Mouse (Mus musculus) hindbrain, embryonic 14.5 days (tissue): ENCODE data around the gene Zscan21. TPM values are rescaled to one million over a fixed set of nuclear protein-coding genes. Genes with fewer than 3 reads are reported as not detected.

Experiments
- ATAC-seq: fragments of 200-750 bp; cut with Nextera tagmentation; 2 replicates; pipeline ENCODE4 v1.8.0; 2017; ENCODE audit warnings: moderate number of reproducible peaks, mild to moderate bottlenecking, moderate TSS enrichment, moderate library complexity; ENCODE audit not compliant: low FRiP score
- DNase-seq: peaks from one replicate; pipeline ENCODE4 v3.0.0-alpha.2; 2015; ENCODE audit warnings: low spot score
- H3K27ac ChIP-seq: fragments of 300-500 bp; sonication (generic); 2 replicates; pipeline ENCODE4 v1.5.1; 2014; ENCODE audit warnings: mild to moderate bottlenecking, moderate library complexity
- H3K27me3 ChIP-seq: fragments of 300-500 bp; sonication (generic); 2 replicates; pipeline ENCODE4 v1.6.1; 2014; ENCODE audit warnings: mild to moderate bottlenecking, low read length, mixed read lengths; ENCODE audit not compliant: control insufficient read depth, insufficient read depth
- H3K36me3 ChIP-seq: fragments of 300-500 bp; sonication (generic); replicated peaks from 2 replicates; pipeline ENCODE4 v1.6.1; 2014; ENCODE audit not compliant: control insufficient read depth, insufficient read depth
- H3K4me1 ChIP-seq: fragments of 300-500 bp; sonication (generic); replicated peaks from 2 replicates; pipeline ENCODE4 v1.6.1; 2014; ENCODE audit warnings: antibody characterized with exemption, low read length, mixed read lengths; ENCODE audit not compliant: control insufficient read depth, insufficient read depth
- H3K4me2 ChIP-seq: fragments of 300-500 bp; sonication (generic); replicated peaks from 2 replicates; pipeline ENCODE4 v1.6.1; 2014; ENCODE audit warnings: mild to moderate bottlenecking, moderate library complexity
- H3K4me3 ChIP-seq: fragments of 300-500 bp; sonication (generic); replicated peaks from 2 replicates; pipeline ENCODE4 v1.5.1; 2014; ENCODE audit warnings: mild to moderate bottlenecking, low read length
- H3K9ac ChIP-seq: fragments of 300-500 bp; sonication (generic); 2 replicates; pipeline ENCODE4 v1.6.1; 2014
- H3K9me3 ChIP-seq: fragments of 300-500 bp; sonication (generic); 2 replicates; pipeline ENCODE4 v1.6.1; 2016; ENCODE audit warnings: low read length; ENCODE audit not compliant: control insufficient read depth
- WGBS: fragments of 180-500 bp; shearing (Covaris S2); extraction: QIAGEN DNeasy Blood & Tissue Kit; methylation state at CpG from one replicate; pipeline ENCODE4 v1.1.7; 2014; 5-methylcytosine and 5-hydroxymethylcytosine counted together
- polyA plus RNA-seq: library from polyadenylated mRNA; unstranded; fragments of >200 nt; fragmentation: Nextera tagmentation; extraction: Ambion mirVana; gene quantifications from 2 replicates; pipeline ENCODE4 v1.2.1, GENCODE M21; 2014

Zscan21 gene
- polyA plus RNA-seq, 1 experiment from 2014 or later: 84.0 TPM

DNA sequence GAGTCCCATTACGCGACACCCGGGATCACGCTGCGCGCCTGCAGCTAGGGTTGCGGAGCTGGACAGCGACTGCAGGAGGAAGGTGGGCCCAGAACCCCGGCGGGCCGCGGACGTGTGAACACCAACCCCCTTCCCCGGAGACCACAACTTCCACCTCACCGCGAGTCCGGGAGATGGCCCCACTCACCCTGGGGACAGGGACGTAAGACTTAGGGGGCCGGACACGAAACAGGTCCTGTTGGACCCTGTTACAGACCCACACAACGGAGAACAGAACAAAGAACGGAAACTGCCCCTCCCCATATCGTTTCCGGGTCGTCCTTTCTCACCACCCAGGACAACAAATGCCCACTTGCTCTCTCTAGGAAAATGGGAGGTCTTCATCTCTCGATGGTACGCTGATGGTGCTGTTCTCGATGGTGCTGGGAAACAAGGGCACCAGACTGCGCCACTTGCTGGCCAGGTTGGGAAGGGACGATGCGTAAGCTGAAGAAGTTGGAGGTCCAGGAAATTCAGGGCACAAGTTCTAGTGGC, 38.8 kb downstream of the Zscan21 start, which contains the start of gene Zfp113:
Gene Zfp113, minus strand, starts transcription at position 302 of the 534 bp plus-strand sequence.
- no peaks in the 10 kb centered on the region for H3K27me3 ChIP-seq
- H3K27ac ChIP-seq: peak within 1 kb of the TSS; percentile 97
- DNase-seq (peak; percentile 95), ATAC-seq (peak; percentile 96)
- H3K9ac ChIP-seq: peak within 1 kb of the TSS; percentile 98
- under 1% methylated on average over 31 of the region's 31 CpGs for WGBS
- H3K9me3 ChIP-seq: no peaks in the 10 kb centered on the region
- H3K4me1 ChIP-seq: peaks cover 10% of the 10 kb centered on the region
- H3K4me3 ChIP-seq: peak within 1 kb of the TSS; percentile 74
- H3K36me3 ChIP-seq: peaks cover 23% of the 10 kb centered on the region
- peak within 1 kb of the TSS; percentile 89 for H3K4me2 ChIP-seq

DNA sequence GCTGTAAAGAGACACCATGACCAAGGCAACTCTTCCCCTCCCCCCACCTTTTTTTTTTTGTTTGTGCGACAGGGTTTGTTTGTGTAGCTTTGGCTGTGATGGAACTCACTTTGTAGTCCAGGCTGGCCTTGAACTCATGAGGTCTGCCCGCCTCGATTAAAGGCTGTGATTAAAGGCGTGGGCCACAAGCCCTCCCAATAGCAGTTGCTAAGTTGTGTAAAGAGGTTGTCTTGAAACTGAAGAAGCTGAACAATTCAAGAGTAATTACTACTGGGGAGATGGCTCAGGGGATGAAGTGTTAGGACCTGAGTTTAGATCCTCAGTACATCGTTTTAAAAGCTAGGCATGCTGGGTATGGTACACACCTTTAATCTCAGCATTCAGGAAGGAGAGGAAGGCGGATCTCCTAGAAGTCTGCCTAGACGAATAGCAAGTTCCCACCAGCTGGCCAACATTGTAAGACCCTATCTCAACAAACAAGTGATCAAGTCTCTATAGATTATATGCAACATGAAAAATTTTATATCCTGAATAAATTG, 43.6 kb downstream of the Zscan21 start:
- H3K4me2 ChIP-seq: peak overlapping the region; percentile 78
- H3K27me3 ChIP-seq: no peaks in the 10 kb centered on the region
- H3K9me3 ChIP-seq: no peaks in the 10 kb centered on the region
- 71% methylated on average over 7 of the region's 7 CpGs for WGBS
- H3K27ac ChIP-seq: peak overlapping the region; percentile 80; the same call in 1 of the 2 replicates
- peak overlapping the region; percentile 80 for H3K9ac ChIP-seq
- peak overlapping the region; percentile 64 for H3K4me3 ChIP-seq
- DNase-seq: no peak
- peaks cover 31% of the 10 kb centered on the region for H3K36me3 ChIP-seq
- H3K4me1 ChIP-seq: peaks cover 12% of the 10 kb centered on the region
- no peak for ATAC-seq

DNA sequence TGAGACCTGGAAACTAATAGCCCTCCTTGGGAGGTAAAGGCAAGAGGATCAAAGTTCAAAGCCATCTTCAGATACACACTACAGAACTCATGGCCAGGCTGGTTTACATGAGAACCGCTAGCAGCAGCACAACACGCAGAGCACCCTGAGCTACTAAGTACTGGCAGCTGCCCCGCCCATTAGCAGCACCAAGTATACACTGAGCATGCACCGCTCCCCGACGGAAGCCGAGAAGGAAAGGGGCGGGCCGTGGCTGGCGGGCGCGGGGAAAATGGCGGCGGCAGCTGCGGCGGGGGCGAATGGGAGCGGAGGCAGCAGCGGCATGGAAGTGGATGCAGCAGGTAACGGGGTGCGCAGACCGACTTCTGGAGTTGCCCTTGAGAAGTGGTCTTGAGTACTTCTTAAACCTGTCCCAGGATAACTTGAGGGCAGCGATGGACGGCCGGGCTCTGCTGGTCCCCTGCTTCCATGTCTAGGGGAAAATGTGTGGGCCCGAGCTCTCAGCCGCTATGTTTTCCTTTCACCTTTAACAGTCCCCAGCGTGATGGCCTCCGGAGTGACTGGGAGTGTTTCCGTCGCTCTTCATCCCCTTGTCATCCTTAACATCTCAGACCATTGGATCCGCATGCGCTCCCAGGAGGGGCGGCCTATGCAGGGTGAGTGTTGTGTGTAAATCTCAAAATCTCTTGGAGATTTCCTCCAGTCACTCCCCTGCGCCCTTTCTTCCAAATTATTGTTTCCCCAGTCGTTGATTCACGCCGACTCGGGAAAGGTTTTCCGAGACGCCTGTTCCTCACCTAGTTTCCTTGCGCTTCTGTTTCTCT, 44.4 kb downstream of the Zscan21 start, which contains the start of gene Cops6:
Gene Cops6, plus strand, starts transcription at position 230 of the 824 bp plus-strand sequence.
- ATAC-seq: peak; percentile 95
- Histone ChIP-seq H3K4me3 (peak within 1 kb of the TSS; percentile 64), H3K4me1 (peaks cover 12% of the 10 kb centered on the region), H3K4me2 (peak within 1 kb of the TSS; percentile 78), H3K9ac (peak within 1 kb of the TSS; percentile 80), H3K27me3 (no peaks in the 10 kb centered on the region), H3K9me3 (no peaks in the 10 kb centered on the region), H3K36me3 (peaks cover 38% of the 10 kb centered on the region), H3K27ac (peak within 1 kb of the TSS; percentile 80)
- WGBS: 1% methylated on average over 42 of the region's 42 CpGs
- DNase-seq: peak; percentile 91

DNA sequence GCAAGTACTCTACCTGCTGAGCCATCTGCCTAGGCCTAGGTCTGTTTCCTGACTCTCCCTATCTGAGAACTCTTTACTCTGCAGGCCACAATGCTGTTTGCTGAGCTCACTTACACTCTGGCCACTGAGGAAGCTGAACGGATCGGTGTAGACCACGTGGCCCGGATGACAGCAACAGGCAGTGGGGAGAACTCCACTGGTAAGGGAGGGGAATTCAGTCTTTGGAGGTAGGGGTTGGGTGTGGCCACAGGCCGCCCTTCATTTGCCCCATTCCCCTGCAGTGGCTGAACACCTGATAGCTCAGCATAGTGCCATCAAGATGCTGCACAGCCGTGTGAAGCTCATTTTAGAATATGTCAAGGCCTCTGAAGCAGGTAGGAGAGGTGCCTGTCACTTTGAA, 46.3 kb downstream of the Zscan21 start:
- no peak for ATAC-seq
- WGBS: 77% methylated on average over 6 of the region's 6 CpGs
- peaks cover 12% of the 10 kb centered on the region for H3K4me1 ChIP-seq

DNA sequence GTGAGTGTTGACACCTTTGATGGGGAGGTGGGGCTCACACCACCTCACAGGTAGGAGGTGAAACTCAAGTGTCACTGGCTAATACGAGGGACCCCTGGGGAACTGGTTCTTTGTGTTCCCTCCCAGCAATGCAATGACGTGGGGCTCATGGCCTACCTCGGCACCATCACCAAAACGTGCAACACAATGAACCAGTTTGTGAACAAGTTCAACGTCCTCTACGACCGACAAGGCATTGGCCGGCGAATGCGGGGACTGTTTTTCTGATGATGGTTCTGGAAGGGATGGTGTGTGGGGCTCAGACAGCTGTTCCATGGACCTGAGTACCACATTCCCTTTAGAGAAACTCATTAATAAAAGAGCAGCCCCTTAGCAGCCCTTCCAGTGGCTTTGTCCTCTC, 46.9 kb downstream of the Zscan21 start:
- no peak overlapping the region for H3K27ac ChIP-seq
- H3K27me3 ChIP-seq: no peaks in the 10 kb centered on the region
- DNase-seq (no peak), ATAC-seq (no peak)
- no peak overlapping the region for H3K9ac ChIP-seq
- no peaks in the 10 kb centered on the region for H3K9me3 ChIP-seq
- peaks cover 64% of the 10 kb centered on the region for H3K36me3 ChIP-seq
- peaks cover 12% of the 10 kb centered on the region for H3K4me1 ChIP-seq
- H3K4me2 ChIP-seq: no peak overlapping the region
- H3K4me3 ChIP-seq: no peak overlapping the region
- 70% methylated on average over 10 of the region's 10 CpGs for WGBS

More for the DNA sequence above, 46.3 kb downstream of the Zscan21 start:
- no peak for DNase-seq
- Histone ChIP-seq H3K27ac (no peak overlapping the region), H3K36me3 (peaks cover 58% of the 10 kb centered on the region), H3K9ac (no peak overlapping the region), H3K9me3 (no peaks in the 10 kb centered on the region), H3K27me3 (no peaks in the 10 kb centered on the region), H3K4me3 (no peak overlapping the region), H3K4me2 (no peak overlapping the region)

DNA sequence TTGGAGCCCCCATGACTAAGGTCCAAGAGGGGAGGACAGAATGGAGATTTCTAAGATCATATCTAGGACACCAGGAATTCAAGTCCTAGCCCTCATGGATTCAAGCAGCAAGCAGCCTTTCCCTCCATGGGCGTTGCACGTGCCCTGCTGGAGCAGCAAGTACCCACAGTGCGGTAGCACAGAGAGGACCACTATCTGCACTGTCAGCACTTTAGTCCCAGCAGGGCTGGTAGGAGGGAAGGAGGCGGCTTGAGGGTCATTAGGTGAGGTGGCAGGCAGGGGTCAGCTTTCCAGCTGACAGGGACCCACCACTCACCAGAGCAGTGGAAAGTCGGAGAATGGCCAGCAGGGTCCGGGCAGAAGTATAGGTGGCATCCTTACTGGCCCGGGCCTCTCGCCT, 48.9 kb downstream of the Zscan21 start:
- no peak overlapping the region for H3K27ac ChIP-seq
- H3K4me3 ChIP-seq: no peak overlapping the region
- H3K4me1 ChIP-seq: peaks cover 20% of the 10 kb centered on the region
- peaks cover 77% of the 10 kb centered on the region for H3K36me3 ChIP-seq
- 81% methylated on average over 8 of the region's 8 CpGs for WGBS
- H3K9me3 ChIP-seq: no peaks in the 10 kb centered on the region
- ATAC-seq (no peak), DNase-seq (no peak)
- H3K27me3 ChIP-seq: no peaks in the 10 kb centered on the region
- H3K4me2 ChIP-seq: no peak overlapping the region
- 0 out of 2 replicates have a peak overlapping the region, but pooled peaks have one; percentile 3 for H3K9ac ChIP-seq

DNA sequence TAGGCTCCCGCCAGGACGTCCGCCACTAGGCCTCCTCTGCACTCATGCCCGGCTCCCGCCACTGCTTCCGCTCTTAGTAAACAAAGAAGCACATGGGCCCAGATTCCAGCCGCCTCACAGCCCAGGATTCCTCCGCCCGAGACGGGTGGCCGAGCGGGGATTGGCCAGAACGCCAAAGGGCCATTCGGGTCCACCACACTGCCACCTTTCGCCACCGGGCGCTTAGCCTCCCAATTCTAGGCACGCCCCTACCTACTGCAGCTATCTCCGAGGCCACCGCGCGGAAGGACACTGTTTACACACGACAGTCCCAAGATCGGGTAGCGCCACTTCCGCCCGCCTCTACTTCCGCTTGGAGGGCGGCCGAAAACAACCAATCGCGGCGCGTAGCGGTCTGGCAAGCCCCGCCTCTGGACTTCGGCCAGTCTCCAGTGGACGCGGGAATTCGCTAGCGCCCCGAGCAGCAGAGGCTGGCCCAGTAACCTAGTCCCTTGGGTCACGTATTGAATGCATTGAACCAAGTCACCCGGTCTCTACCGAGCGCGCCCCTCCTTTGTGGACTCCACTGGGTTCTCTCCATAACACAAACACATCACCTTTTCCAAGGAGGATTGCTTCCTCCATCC, 54.3 kb downstream of the Zscan21 start:
- under 1% methylated on average over 47 of the region's 47 CpGs for WGBS
- DNase-seq: peak; percentile 96
- Histone ChIP-seq H3K27ac (peak overlapping the region; percentile 90), H3K27me3 (no peaks in the 10 kb centered on the region), H3K9me3 (no peaks in the 10 kb centered on the region), H3K4me1 (peaks cover 22% of the 10 kb centered on the region), H3K36me3 (peaks cover 58% of the 10 kb centered on the region), H3K4me3 (peak overlapping the region; percentile 84), H3K4me2 (peak overlapping the region; percentile 99), H3K9ac (peak overlapping the region; percentile 71)
- ATAC-seq: peak; percentile 87

DNA sequence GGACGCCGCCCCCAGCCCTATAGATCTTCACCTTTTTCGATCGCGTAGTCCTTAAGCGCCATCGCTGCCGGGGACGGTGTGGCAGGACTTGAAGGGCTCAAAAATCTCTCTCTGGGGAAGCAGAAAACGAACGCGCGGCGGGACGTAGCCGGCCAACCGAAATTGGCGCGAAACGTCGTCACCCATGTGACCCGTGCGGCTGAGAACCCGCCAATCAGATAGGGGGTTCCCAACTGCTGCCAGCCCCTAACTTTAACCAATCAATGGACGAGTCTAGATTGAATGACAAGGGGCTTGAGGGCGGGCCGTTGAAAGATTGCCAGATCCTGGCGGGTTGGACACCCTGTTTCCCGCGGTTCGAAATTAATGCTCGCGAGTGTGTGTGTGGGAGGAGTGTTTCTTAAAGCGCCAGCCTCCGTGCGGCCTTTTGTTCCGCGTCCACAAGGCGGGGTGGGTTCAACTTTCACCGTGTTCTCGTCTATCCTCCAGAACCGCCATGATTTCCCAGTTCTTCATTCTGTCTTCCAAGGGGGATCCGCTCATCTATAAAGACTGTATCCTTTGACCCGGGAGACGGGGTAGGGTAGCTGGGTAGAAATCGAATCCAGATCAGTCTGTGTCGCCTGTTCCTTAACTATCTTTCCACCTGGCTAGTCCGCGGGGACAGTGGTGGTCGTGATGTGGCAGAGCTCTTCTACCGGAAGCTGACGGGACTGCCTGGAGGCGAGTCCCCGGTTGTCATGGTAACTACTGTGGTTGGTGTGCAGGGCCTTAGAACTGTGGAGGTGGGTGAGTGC, 55.2 kb downstream of the Zscan21 start, which contains the start of the genes Ap4m1 and Mcm7:
Gene Ap4m1, plus strand, starts transcription at position 308 of the 797 bp plus-strand sequence.
Gene Mcm7, minus strand, starts transcription at position 728 of the 797 bp plus-strand sequence.
- peak; percentile 91 for ATAC-seq

More for the DNA sequence above, 55.2 kb downstream of the Zscan21 start, which contains the start of the genes Ap4m1 and Mcm7:
- Histone ChIP-seq H3K4me3 (peak within 1 kb of the TSS; percentile 84), H3K36me3 (peaks cover 58% of the 10 kb centered on the region), H3K4me1 (peaks cover 22% of the 10 kb centered on the region), H3K27ac (peak within 1 kb of the TSS; percentile 90), H3K27me3 (no peaks in the 10 kb centered on the region), H3K4me2 (peak within 1 kb of the TSS; percentile 99), H3K9ac (peak within 1 kb of the TSS; percentile 71), H3K9me3 (no peaks in the 10 kb centered on the region)
- peak; percentile 96 for DNase-seq
- under 1% methylated on average over 54 of the region's 54 CpGs for WGBS
